Mouse (Mus musculus) liver, postnatal 0 days (tissue): ENCODE results near the gene Rad51b. TPM values are rescaled to one million over a fixed set of nuclear protein-coding genes. Genes with fewer than 3 reads are reported as not detected.
A peak's percentile ranks its signal among the peaks of the same experiment; 100 is the strongest.

ENCODE experiments used
- ATAC-seq: fragments of 200-750 bp; cut with Nextera tagmentation; 2 replicates; pipeline ENCODE4 v1.8.0; 2017; ENCODE audit warnings: mild to moderate bottlenecking, moderate library complexity
- DNase-seq: peaks from one replicate; pipeline ENCODE4 v3.0.0-alpha.2; 2016
- H3K27ac ChIP-seq: fragments of 300-500 bp; sonication (generic); 2 replicates; pipeline ENCODE4 v1.5.1; 2014; ENCODE audit warnings: antibody characterized with exemption, moderate library complexity, mild to moderate bottlenecking, low read depth
- H3K27me3 ChIP-seq: fragments of 300-500 bp; sonication (generic); 2 replicates; pipeline ENCODE4 v1.6.1; 2014; ENCODE audit warnings: low read length, control low read depth, mixed read lengths; ENCODE audit not compliant: insufficient read depth
- H3K36me3 ChIP-seq: fragments of 300-500 bp; sonication (generic); replicated peaks from 2 replicates; pipeline ENCODE4 v1.6.1; 2014; ENCODE audit warnings: mild to moderate bottlenecking, control low read depth, low read length, moderate library complexity, mixed read lengths; ENCODE audit not compliant: insufficient read depth
- H3K4me1 ChIP-seq: fragments of 300-500 bp; sonication (generic); 2 replicates; pipeline ENCODE4 v1.6.1; 2014; ENCODE audit warnings: antibody characterized with exemption, mild to moderate bottlenecking, control low read depth; ENCODE audit not compliant: insufficient read depth
- H3K4me2 ChIP-seq: fragments of 300-500 bp; sonication (generic); 2 replicates; pipeline ENCODE4 v1.6.1; 2014; ENCODE audit warnings: low read depth, mild to moderate bottlenecking, low read length, moderate library complexity, mixed read lengths
- H3K4me3 ChIP-seq: fragments of 300-500 bp; sonication (generic); 2 replicates; pipeline ENCODE4 v1.5.1; 2014; ENCODE audit warnings: low read depth, low read length
- H3K9ac ChIP-seq: fragments of 300-500 bp; sonication (generic); replicated peaks from 2 replicates; pipeline ENCODE4 v1.6.1; 2014; ENCODE audit warnings: mild to moderate bottlenecking, moderate library complexity
- H3K9me3 ChIP-seq: fragments of 300-500 bp; sonication (generic); 2 replicates; pipeline ENCODE4 v1.6.1; 2016; ENCODE audit warnings: mild to moderate bottlenecking, control low read depth, low read length, mixed read lengths
- CTCF ChIP-seq: sonication (generic); IDR thresholded peaks from 2 replicates; pipeline ENCODE4 v1.5.1; 2016; ENCODE audit warnings: antibody characterized with exemption, low read depth
- EP300 ChIP-seq: IDR thresholded peaks from 2 replicates; pipeline ENCODE4 v1.6.1; 2016; ENCODE audit warnings: antibody characterized with exemption, low read depth, mild to moderate bottlenecking
- WGBS: fragments of 180-500 bp; shearing (Covaris S2); extraction: QIAGEN DNeasy Blood & Tissue Kit; methylation state at CpG from one replicate; pipeline ENCODE4 v1.1.7; 2014; ENCODE audit not compliant: insufficient replicate concordance; 5-methylcytosine and 5-hydroxymethylcytosine counted together
- polyA plus RNA-seq: library from polyadenylated mRNA; unstranded; fragments of >200 nt; fragmentation: Nextera tagmentation; extraction: Ambion mirVana; gene quantifications from 2 replicates; pipeline ENCODE4 v1.2.1, GENCODE M21; 2015

Rad51b gene
- polyA plus RNA-seq, 1 experiment from 2014 or later = 2.5 TPM

DNA sequence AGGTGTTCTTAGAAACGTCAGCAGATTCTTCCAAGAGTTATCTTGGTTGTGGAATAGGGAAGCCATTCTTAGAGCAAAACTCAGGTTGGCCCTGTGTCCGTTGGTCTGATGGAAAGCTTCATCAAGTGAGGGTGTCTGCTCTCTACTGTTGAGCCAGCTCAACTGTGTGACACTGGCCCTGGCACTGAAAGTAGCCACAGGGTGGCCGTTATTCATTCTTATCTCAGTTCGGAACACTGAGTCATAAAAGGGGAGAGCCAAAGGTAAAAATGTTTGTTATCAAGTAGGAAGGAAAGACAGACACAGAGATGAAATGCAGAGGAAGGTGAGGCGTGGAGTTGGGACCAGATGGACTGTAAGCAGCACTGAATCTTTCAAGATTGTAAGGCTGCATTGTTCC lies 379.8 kb downstream of the Rad51b start:
- Histone ChIP-seq H3K9ac (no peak overlapping the region), H3K4me2 (no peak overlapping the region), H3K4me3 (no peak overlapping the region), H3K4me1 (peaks cover 18% of the 10 kb centered on the region), H3K9me3 (no peaks in the 10 kb centered on the region), H3K27ac (peak overlapping the region; percentile 77), H3K27me3 (no peaks in the 10 kb centered on the region), H3K36me3 (no peaks in the 10 kb centered on the region)
- 52% methylated on average over 5 of the region's 5 CpGs for WGBS
- no peak for TF ChIP-seq EP300
- DNase-seq = no peak
- ATAC-seq = no peak

DNA sequence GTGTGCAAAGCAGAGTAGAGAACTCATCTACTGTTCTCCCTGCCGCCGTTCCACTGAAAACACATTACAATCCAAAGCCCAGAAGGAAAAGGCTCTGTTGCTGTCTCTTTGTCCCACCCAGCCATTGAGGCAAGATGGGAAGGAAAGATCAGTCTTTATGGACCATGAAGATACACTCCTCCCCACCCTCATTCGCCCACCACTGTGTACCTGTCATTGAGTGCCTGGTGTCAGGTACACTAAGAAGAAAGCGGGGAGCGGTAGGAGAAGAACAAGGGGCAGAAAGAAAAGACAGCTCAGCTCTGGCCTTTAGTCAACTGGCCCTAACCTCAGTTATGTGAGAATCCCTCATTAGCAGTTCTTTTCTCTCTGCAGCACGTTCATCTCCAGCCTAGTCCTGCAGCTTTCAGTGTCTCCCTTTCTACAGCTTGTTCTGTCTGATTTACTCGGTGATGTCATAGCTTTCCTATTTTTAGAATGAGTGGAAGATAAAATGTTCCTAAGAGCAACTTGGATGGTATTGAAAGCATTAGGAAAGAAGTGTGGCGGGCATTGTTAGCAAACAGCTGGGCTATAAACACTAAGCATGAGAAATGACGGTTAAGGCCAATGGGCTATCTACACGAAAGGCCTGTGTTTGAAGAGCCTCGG lies 382.3 kb downstream of the Rad51b start:
- Histone ChIP-seq H3K27ac (0 out of 2 replicates have a peak overlapping the region, but pooled peaks have one; percentile 4), H3K9ac (no peak overlapping the region), H3K36me3 (no peaks in the 10 kb centered on the region), H3K4me2 (no peak overlapping the region), H3K4me3 (no peak overlapping the region), H3K27me3 (no peaks in the 10 kb centered on the region), H3K9me3 (no peaks in the 10 kb centered on the region), H3K4me1 (peaks cover 21% of the 10 kb centered on the region)
- TF ChIP-seq EP300 = no peak
- no peak for TF ChIP-seq CTCF
- ATAC-seq (no peak), DNase-seq (no peak)
- 77% methylated on average over 11 of the region's 11 CpGs for WGBS

- H3K27me3 ChIP-seq = no peaks in the 10 kb centered on the region
- no peak for ATAC-seq
- no peaks in the 10 kb centered on the region for H3K9me3 ChIP-seq
- no peaks in the 10 kb centered on the region for H3K36me3 ChIP-seq
- H3K4me3 ChIP-seq = no peak overlapping the region
- no peak overlapping the region for H3K9ac ChIP-seq
- no peak overlapping the region for H3K4me2 ChIP-seq
- H3K4me1 ChIP-seq = peaks cover 17% of the 10 kb centered on the region
- H3K27ac ChIP-seq = no peak overlapping the region; the same call in 1 of the 2 replicates
- WGBS = 88% methylated on average over 9 of the region's 9 CpGs
- DNase-seq = no peak
- no peak for TF ChIP-seq CTCF
- TF ChIP-seq EP300 = no peak
Measured at GRCm38 (mm10) chr12:79679941-79680697, 383.0 kb downstream of the Rad51b start.

DNA sequence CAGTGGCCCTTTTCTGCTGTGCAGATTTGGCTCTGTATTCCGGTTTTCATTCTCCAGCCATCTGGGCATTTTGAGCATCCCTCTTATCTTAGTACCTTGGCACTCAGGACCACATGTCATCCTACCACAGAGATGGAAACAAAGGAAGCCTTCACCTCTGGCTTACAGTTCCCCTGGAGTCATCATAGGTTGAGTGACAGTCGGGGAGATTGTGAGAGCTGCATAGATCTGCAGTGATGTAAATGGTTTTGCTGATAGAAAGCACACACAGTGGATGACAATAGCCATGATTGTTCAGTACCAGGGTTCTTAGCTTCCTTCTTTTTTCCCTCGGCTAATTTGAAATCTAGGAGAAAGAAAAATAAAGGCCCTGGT lies 383.6 kb downstream of the Rad51b start:
- no peaks in the 10 kb centered on the region for H3K9me3 ChIP-seq
- H3K4me3 ChIP-seq = no peak overlapping the region
- DNase-seq (no peak), ATAC-seq (no peak)
- H3K4me1 ChIP-seq = peaks cover 11% of the 10 kb centered on the region
- H3K9ac ChIP-seq = no peak overlapping the region
- H3K27me3 ChIP-seq = no peaks in the 10 kb centered on the region
- WGBS = 75% methylated on average over 3 of the region's 3 CpGs
- no peak overlapping the region for H3K4me2 ChIP-seq
- TF ChIP-seq CTCF = no peak
- TF ChIP-seq EP300 = no peak
- no peak overlapping the region for H3K27ac ChIP-seq
- no peaks in the 10 kb centered on the region for H3K36me3 ChIP-seq

DNA sequence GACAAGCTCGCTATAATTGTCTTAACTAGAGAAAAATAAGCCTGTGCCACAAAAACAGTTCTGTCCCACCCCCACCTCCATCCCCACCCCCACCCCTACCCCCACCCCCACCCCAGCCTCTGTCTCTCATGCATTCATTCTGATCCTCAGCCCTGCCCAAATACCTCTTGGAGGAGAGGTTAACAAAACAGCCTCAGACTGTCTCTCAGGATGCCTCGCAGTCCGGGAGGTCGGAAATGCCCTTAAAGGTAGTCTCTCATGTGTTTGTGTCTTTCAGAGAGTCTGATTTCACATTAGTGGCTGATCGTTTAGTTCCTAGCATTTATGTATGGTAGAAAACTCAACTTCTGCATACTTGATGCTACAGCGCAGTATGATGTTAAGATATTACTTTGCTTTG lies 384.5 kb downstream of the Rad51b start:
- TF ChIP-seq CTCF = no peak
- TF ChIP-seq EP300 = no peak
- 89% methylated on average over 6 of the region's 6 CpGs for WGBS
- Histone ChIP-seq H3K9ac (no peak overlapping the region), H3K4me3 (no peak overlapping the region), H3K4me2 (no peak overlapping the region), H3K4me1 (peaks cover 4% of the 10 kb centered on the region; the same call in 1 of the 2 replicates), H3K27me3 (no peaks in the 10 kb centered on the region), H3K27ac (no peak overlapping the region), H3K9me3 (no peaks in the 10 kb centered on the region), H3K36me3 (no peaks in the 10 kb centered on the region)
- DNase-seq = no peak
- no peak for ATAC-seq

- H3K4me1 ChIP-seq = peaks cover 12% of the 10 kb centered on the region
- peak; percentile 56; the same call in 1 of the 2 replicates for ATAC-seq
- H3K9ac ChIP-seq = no peak overlapping the region
- 52% methylated on average over 3 of the region's 3 CpGs for WGBS
- H3K27me3 ChIP-seq = no peaks in the 10 kb centered on the region
- H3K9me3 ChIP-seq = no peaks in the 10 kb centered on the region
- H3K36me3 ChIP-seq = no peaks in the 10 kb centered on the region
- peak overlapping the region; percentile 46 for H3K27ac ChIP-seq
- H3K4me2 ChIP-seq = no peak overlapping the region
- DNase-seq = no peak
- H3K4me3 ChIP-seq = no peak overlapping the region
- TF ChIP-seq EP300 (no peak), CTCF (no peak)
Measured at GRCm38 (mm10) chr12:79683350-79683749, 386.3 kb downstream of the Rad51b start.
